Mouse (Mus musculus) midbrain, embryonic 12.5 days (tissue): ENCODE results near the gene Podxl2. TPM values are rescaled to one million over a fixed set of nuclear protein-coding genes. Genes with fewer than 3 reads are reported as not detected.

Experiments used
- ATAC-seq: fragments of 200-750 bp; cut with Nextera tagmentation; 2 replicates; pipeline ENCODE4 v1.8.0; 2017; ENCODE audit warnings: low read depth, moderate TSS enrichment, moderate library complexity; ENCODE audit not compliant: low FRiP score
- H3K27ac ChIP-seq: fragments of 300-500 bp; sonication (generic); replicated peaks from 2 replicates; pipeline ENCODE4 v1.5.1; 2016; ENCODE audit warnings: mild to moderate bottlenecking
- H3K27me3 ChIP-seq: fragments of 300-500 bp; sonication (generic); 2 replicates; pipeline ENCODE4 v1.6.1; 2016; ENCODE audit warnings: mild to moderate bottlenecking
- H3K36me3 ChIP-seq: fragments of 300-500 bp; sonication (generic); 2 replicates; pipeline ENCODE4 v1.6.1; 2016
- H3K4me1 ChIP-seq: fragments of 300-500 bp; sonication (generic); 2 replicates; pipeline ENCODE4 v1.6.1; 2016
- H3K4me2 ChIP-seq: fragments of 300-500 bp; sonication (generic); replicated peaks from 2 replicates; pipeline ENCODE4 v1.6.1; 2016; ENCODE audit warnings: mild to moderate bottlenecking, moderate library complexity
- H3K4me3 ChIP-seq: fragments of 300-500 bp; sonication (generic); 2 replicates; pipeline ENCODE4 v1.5.1; 2016; ENCODE audit warnings: mild to moderate bottlenecking
- H3K9ac ChIP-seq: fragments of 300-500 bp; sonication (generic); replicated peaks from 2 replicates; pipeline ENCODE4 v1.6.1; 2016; ENCODE audit warnings: mild to moderate bottlenecking, moderate library complexity
- H3K9me3 ChIP-seq: fragments of 300-500 bp; sonication (generic); 2 replicates; pipeline ENCODE4 v1.6.1; 2016; ENCODE audit warnings: mild to moderate bottlenecking
- WGBS: fragments of 180-500 bp; shearing (Covaris S2); methylation state at CpG from one replicate; pipeline ENCODE4 v1.1.7; 2016; 5-methylcytosine and 5-hydroxymethylcytosine counted together
- polyA plus RNA-seq: library from polyadenylated mRNA; unstranded; fragments of >200 nt; fragmentation: Nextera tagmentation; extraction: Ambion mirVana; gene quantifications from 2 replicates; pipeline ENCODE4 v1.2.1, GENCODE M21; 2016

Podxl2 gene
- polyA plus RNA-seq, 1 experiment from 2014 or later = 305 TPM

DNA sequence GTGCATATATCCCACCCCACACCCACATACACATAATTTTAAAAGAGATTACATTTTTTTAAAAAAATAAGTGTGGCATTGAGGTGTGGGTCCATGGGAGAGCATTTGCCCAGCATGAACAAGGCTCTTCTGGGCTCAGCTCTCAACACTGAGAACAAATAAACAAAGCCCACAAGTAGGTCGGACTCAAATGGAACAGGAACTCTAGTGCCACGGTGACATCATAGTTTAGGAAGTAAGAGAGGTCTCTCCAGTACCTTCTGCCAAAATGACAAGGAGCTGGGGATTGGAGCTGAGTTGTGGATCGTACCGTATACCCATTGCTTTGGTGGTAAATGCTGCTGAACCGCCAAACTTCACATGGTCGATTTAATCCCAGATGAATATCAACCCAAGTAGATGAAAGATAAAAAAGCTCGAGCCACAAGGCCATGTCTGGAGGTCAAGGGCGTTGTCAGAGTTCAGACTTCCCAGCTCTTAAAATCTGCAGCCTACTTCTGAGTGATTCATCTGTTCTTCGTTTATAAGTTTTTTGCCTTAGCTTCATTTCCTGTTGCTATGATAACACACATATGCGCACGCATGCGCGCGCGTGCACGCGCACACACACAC lies 69.8 kb downstream of the Podxl2 start:
- Histone ChIP-seq H3K9ac (no peak overlapping the region), H3K27me3 (no peaks in the 10 kb centered on the region), H3K4me3 (no peak overlapping the region), H3K4me2 (no peak overlapping the region), H3K27ac (no peak overlapping the region), H3K9me3 (no peaks in the 10 kb centered on the region), H3K4me1 (0 out of 2 replicates have a peak, but pooled peaks cover 6% of the 10 kb centered on the region), H3K36me3 (no peaks in the 10 kb centered on the region)
- no peak for ATAC-seq
- 92% methylated on average over 17 of the region's 17 CpGs for WGBS

- H3K9ac ChIP-seq = no peak overlapping the region
- H3K4me3 ChIP-seq = no peak overlapping the region
- H3K9me3 ChIP-seq = no peaks in the 10 kb centered on the region
- ATAC-seq = no peak
- 0 out of 2 replicates have a peak, but pooled peaks cover 6% of the 10 kb centered on the region for H3K4me1 ChIP-seq
- H3K4me2 ChIP-seq = no peak overlapping the region
- H3K36me3 ChIP-seq = no peaks in the 10 kb centered on the region
- no peak overlapping the region for H3K27ac ChIP-seq
- no peaks in the 10 kb centered on the region for H3K27me3 ChIP-seq
- 82% methylated on average over 4 of the region's 4 CpGs for WGBS
Observed at GRCm38 (mm10) chr6:88803957-88804695, 70.7 kb downstream of the Podxl2 start.

DNA sequence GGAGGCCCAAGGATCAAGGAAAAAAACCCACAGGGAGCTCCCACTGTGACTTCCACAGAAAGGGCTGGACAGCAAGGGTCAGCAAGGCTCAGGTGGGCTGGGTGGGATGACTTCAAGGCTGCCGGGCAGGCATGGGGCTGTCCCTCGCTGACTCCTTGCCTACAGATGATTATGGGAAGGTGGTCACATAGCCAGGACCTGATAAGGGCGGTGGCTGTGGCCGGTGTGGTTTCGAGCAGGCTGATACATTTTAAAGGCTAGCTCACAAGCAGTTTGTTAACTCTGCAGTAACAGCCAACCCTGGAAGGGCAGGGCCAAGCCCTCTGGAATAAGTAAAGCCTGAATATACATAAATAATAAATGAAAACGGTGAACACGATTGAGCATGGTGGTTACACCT lies 71.8 kb downstream of the Podxl2 start:
- Histone ChIP-seq H3K9me3 (no peaks in the 10 kb centered on the region), H3K27ac (no peak overlapping the region), H3K4me1 (0 out of 2 replicates have a peak, but pooled peaks cover 6% of the 10 kb centered on the region), H3K9ac (no peak overlapping the region), H3K27me3 (no peaks in the 10 kb centered on the region), H3K36me3 (no peaks in the 10 kb centered on the region), H3K4me2 (no peak overlapping the region), H3K4me3 (no peak overlapping the region)
- 84% methylated on average over 7 of the region's 7 CpGs for WGBS
- ATAC-seq = no peak

DNA sequence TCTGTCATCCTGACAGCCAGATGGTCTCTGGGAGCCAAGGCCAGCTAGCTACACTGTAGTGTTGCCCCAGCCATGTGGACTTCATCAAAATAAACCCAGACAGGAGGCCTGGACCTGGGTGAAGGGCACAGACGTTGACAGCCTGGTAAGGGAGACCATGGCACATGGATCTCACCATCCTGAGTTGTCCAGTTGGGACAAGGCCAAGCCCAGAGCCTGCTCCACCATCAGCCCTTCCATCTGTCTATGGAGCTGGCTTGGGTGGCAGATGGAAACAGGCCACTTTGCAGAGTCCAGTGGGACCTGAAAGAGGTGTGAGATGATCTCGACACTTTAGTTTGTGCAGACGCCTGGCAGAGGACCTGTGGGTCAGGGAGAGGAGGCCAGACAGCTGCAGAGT lies 74.1 kb downstream of the Podxl2 start:
- H3K4me3 ChIP-seq = no peak overlapping the region
- H3K27me3 ChIP-seq = no peaks in the 10 kb centered on the region
- no peak overlapping the region for H3K9ac ChIP-seq
- 70% methylated on average over 3 of the region's 3 CpGs for WGBS
- H3K27ac ChIP-seq = no peak overlapping the region
- no peaks in the 10 kb centered on the region for H3K36me3 ChIP-seq
- no peaks in the 10 kb centered on the region for H3K9me3 ChIP-seq
- H3K4me2 ChIP-seq = no peak overlapping the region
- H3K4me1 ChIP-seq = 0 out of 2 replicates have a peak, but pooled peaks cover 3% of the 10 kb centered on the region
- ATAC-seq = no peak

- Histone ChIP-seq H3K4me2 (no peak overlapping the region), H3K4me3 (no peak overlapping the region), H3K9me3 (no peaks in the 10 kb centered on the region), H3K27me3 (no peaks in the 10 kb centered on the region), H3K4me1 (0 out of 2 replicates have a peak, but pooled peaks cover 3% of the 10 kb centered on the region), H3K36me3 (no peaks in the 10 kb centered on the region), H3K27ac (no peak overlapping the region), H3K9ac (no peak overlapping the region)
- ATAC-seq = no peak
- 85% methylated on average over 7 of the region's 7 CpGs for WGBS
Observed at GRCm38 (mm10) chr6:88800191-88800590, 74.7 kb downstream of the Podxl2 start.

- no peak overlapping the region for H3K4me2 ChIP-seq
- peaks cover 21% of the 10 kb centered on the region; the same call in 1 of the 2 replicates for H3K4me1 ChIP-seq
- no peaks in the 10 kb centered on the region for H3K9me3 ChIP-seq
- no peak overlapping the region for H3K9ac ChIP-seq
- no peak overlapping the region for H3K27ac ChIP-seq
- H3K36me3 ChIP-seq = no peaks in the 10 kb centered on the region
- WGBS = 79% methylated on average over 14 of the region's 14 CpGs
- no peak overlapping the region for H3K4me3 ChIP-seq
- H3K27me3 ChIP-seq = 0 out of 2 replicates have a peak, but pooled peaks cover 4% of the 10 kb centered on the region
- no peak for ATAC-seq
Observed at GRCm38 (mm10) chr6:88794561-88794971, 80.3 kb downstream of the Podxl2 start.

- H3K4me1 ChIP-seq = peaks cover 21% of the 10 kb centered on the region; the same call in 1 of the 2 replicates
- no peak overlapping the region for H3K4me3 ChIP-seq
- 0 out of 2 replicates have a peak, but pooled peaks cover 7% of the 10 kb centered on the region for H3K27me3 ChIP-seq
- H3K36me3 ChIP-seq = no peaks in the 10 kb centered on the region
- 85% methylated on average over 13 of the region's 13 CpGs for WGBS
- no peaks in the 10 kb centered on the region for H3K9me3 ChIP-seq
- H3K27ac ChIP-seq = no peak overlapping the region
- ATAC-seq = no peak
- H3K9ac ChIP-seq = no peak overlapping the region
- H3K4me2 ChIP-seq = no peak overlapping the region
Observed at GRCm38 (mm10) chr6:88793872-88794271, 81.0 kb downstream of the Podxl2 start.

DNA sequence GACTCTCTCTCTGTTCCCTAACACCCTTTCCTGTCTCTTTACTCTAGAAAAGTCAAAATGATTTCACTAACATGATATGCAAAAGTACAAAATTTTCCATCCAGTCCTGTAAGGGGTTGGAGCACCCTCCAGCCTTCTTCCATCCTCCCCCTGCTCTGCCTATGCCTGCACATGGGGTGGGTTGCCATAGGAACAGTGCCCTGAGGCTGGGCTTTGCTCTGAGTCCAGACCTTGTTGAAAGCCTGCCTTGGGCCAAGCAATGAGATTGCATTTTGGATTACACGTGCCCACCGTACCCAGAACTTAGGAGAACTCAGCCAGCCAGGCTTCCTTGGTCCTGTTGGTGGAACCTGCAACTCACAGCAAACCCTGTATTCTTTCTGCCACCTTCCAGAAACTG lies 81.6 kb downstream of the Podxl2 start:
- no peak overlapping the region for H3K9ac ChIP-seq
- H3K27ac ChIP-seq = no peak overlapping the region
- H3K9me3 ChIP-seq = no peaks in the 10 kb centered on the region
- peak; percentile 72 for ATAC-seq
- no peak overlapping the region for H3K4me3 ChIP-seq
- H3K4me2 ChIP-seq = no peak overlapping the region
- H3K36me3 ChIP-seq = no peaks in the 10 kb centered on the region
- H3K27me3 ChIP-seq = 0 out of 2 replicates have a peak, but pooled peaks cover 7% of the 10 kb centered on the region
- peaks cover 22% of the 10 kb centered on the region for H3K4me1 ChIP-seq
- 44% methylated on average over 2 of the region's 2 CpGs for WGBS

Other genes starting within 250 kb of the Podxl2 start
- gene Kbtbd12, start 237.1 kb downstream of the Podxl2 start, polyA plus RNA-seq = not detected in 2 replicates
- gene Mgll, start 150.6 kb downstream of the Podxl2 start, polyA plus RNA-seq = 1.1 and 2.2 TPM in 2 replicates
- gene Abtb1, start 33.1 kb downstream of the Podxl2 start, polyA plus RNA-seq = 27.7 and 30.0 TPM in 2 replicates
- 157 and 158 TPM in 2 replicates for gene Mcm2, start 23.7 kb upstream of the Podxl2 start, polyA plus RNA-seq
- gene Tpra1, start 27.2 kb upstream of the Podxl2 start, polyA plus RNA-seq = 53.6 and 61.7 TPM in 2 replicates